Mouse (Mus musculus) lung, embryonic 15.5 days (tissue): ENCODE measurements around the gene Hpse2. TPM values are rescaled to one million over a fixed set of nuclear protein-coding genes. Genes with fewer than 3 reads are reported as not detected.
A peak's percentile ranks its signal among the peaks of the same experiment; 100 is the strongest.
"Not testable (repeated sequence)": the region's sequence is repeated elsewhere in the genome, so short reads cannot be mapped to it uniquely, and the experiment has no call there.

Experiments used
- ATAC-seq: fragments of 200-750 bp; cut with Nextera tagmentation; 2 replicates; pipeline ENCODE4 v1.8.0; 2017; ENCODE audit warnings: moderate number of reproducible peaks, borderline replicate concordance; ENCODE audit not compliant: low FRiP score, low TSS enrichment; ENCODE audit errors: extremely low read depth
- H3K27ac ChIP-seq: fragments of 300-500 bp; sonication (generic); 2 replicates; pipeline ENCODE4 v1.5.1; 2015; ENCODE audit warnings: moderate library complexity, mild to moderate bottlenecking, inconsistent platforms
- H3K27me3 ChIP-seq: fragments of 300-500 bp; sonication (generic); 2 replicates; pipeline ENCODE4 v1.6.1; 2015; ENCODE audit warnings: inconsistent platforms
- H3K36me3 ChIP-seq: fragments of 300-500 bp; sonication (generic); 2 replicates; pipeline ENCODE4 v1.6.1; 2015; ENCODE audit warnings: inconsistent platforms
- H3K4me1 ChIP-seq: fragments of 300-500 bp; sonication (generic); 2 replicates; pipeline ENCODE4 v1.6.1; 2015; ENCODE audit warnings: inconsistent platforms
- H3K4me2 ChIP-seq: fragments of 300-500 bp; sonication (generic); 2 replicates; pipeline ENCODE4 v1.6.1; 2015; ENCODE audit warnings: inconsistent platforms, mild to moderate bottlenecking, moderate library complexity
- H3K4me3 ChIP-seq: fragments of 300-500 bp; sonication (generic); 2 replicates; pipeline ENCODE4 v1.5.1; 2015; ENCODE audit warnings: mild to moderate bottlenecking, inconsistent platforms
- H3K9ac ChIP-seq: fragments of 300-500 bp; sonication (generic); 2 replicates; pipeline ENCODE4 v1.6.1; 2015; ENCODE audit warnings: inconsistent platforms
- H3K9me3 ChIP-seq: fragments of 300-500 bp; sonication (generic); 2 replicates; pipeline ENCODE4 v1.6.1; 2016; ENCODE audit warnings: inconsistent platforms
- WGBS: fragments of 180-500 bp; shearing (Covaris S2); methylation state at CpG from one replicate; pipeline ENCODE4 v1.1.7; 2015; 5-methylcytosine and 5-hydroxymethylcytosine counted together
- polyA plus RNA-seq: library from polyadenylated mRNA; unstranded; fragments of >200 nt; fragmentation: Nextera tagmentation; extraction: Ambion mirVana; gene quantifications from 2 replicates; pipeline ENCODE4 v1.2.1, GENCODE M21; 2015

Gene Hpse2
- polyA plus RNA-seq, 1 experiment from 2014 or later, result 8.2 TPM

GRCm38 (mm10) chr19:42794914-42795613 lies 593.1 kb downstream of the Hpse2 start:
- H3K9ac ChIP-seq, result peak overlapping the region; percentile 37
- ATAC-seq, result peak; percentile 77; the same call in 1 of the 2 replicates
- no peak overlapping the region for H3K27ac ChIP-seq

DNA sequence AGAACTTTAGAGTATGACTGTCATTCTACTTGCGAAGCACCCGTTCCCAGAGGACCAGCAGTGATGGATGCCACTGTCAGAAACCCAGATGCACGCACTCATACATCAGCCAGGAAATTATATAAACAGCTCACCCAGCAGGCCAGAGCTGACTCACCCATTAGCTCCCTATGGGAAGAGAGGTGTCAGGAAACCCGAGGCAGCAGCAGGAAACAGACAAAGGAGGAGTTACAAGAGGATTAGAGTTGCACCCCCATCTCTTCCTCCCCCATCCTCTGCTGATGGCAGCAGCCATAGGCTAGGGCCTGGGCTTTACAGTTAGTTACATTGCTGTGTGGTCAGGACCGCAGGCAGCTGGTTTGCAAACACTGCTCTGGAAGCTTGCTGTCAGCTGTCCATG lies 599.8 kb downstream of the Hpse2 start:
- Histone ChIP-seq H3K9ac (no peak overlapping the region), H3K9me3 (no peaks in the 10 kb centered on the region), H3K36me3 (no peaks in the 10 kb centered on the region), H3K4me2 (no peak overlapping the region), H3K27me3 (peaks cover 26% of the 10 kb centered on the region), H3K4me1 (peaks cover 10% of the 10 kb centered on the region), H3K4me3 (no peak overlapping the region), H3K27ac (0 out of 2 replicates have a peak overlapping the region, but pooled peaks have one; percentile 29)
- peak; percentile 81; the same call in 1 of the 2 replicates for ATAC-seq
- WGBS, result 14% methylated on average over 5 of the region's 5 CpGs

More at GRCm38 (mm10) chr19:42794914-42795613, 593.1 kb downstream of the Hpse2 start:
- Histone ChIP-seq H3K9me3 (no peaks in the 10 kb centered on the region), H3K27me3 (peaks cover 8% of the 10 kb centered on the region; the same call in 1 of the 2 replicates), H3K4me2 (peak overlapping the region; percentile 86), H3K4me1 (peaks cover 17% of the 10 kb centered on the region), H3K36me3 (no peaks in the 10 kb centered on the region), H3K4me3 (peak overlapping the region; percentile 38)
- WGBS, result 2% methylated on average over 31 of the region's 31 CpGs

DNA sequence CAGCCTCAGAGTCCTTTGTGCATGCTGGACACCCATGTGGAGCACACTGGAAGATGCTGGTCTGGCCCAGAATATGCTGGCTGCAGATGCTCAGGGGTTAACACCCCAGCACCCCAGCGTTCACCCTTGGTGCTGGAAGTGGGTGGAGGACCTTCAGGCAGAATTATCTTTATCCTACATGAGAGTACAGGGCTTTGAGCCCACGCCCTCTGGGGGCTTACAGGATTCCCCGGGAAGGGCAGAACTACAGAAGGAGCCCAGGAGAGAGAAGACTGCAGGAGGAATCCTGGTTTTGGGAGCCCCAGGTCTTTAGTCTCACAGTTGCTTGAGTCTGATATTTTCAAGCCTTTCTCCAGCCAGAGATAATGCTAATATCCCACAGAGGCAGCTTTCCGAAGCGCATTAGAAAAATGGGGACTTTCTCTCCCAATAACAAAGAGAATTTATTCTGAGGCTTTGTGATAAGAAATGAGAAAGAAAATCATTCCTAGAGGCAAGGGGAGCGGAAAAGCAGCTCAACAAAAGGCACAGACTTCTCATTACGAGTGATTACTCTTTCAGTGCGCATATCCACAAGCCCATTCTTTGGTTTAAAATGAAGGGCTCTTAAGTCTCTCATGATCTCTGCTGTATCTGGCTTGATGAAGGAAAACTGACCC lies 602.5 kb downstream of the Hpse2 start:
- Histone ChIP-seq H3K9me3 (no peaks in the 10 kb centered on the region), H3K4me2 (no peak overlapping the region), H3K4me1 (peaks cover 10% of the 10 kb centered on the region), H3K9ac (no peak overlapping the region), H3K36me3 (no peaks in the 10 kb centered on the region), H3K27ac (no peak overlapping the region), H3K27me3 (peaks cover 26% of the 10 kb centered on the region), H3K4me3 (no peak overlapping the region)
- ATAC-seq, result no peak
- 62% methylated on average over 8 of the region's 8 CpGs for WGBS

DNA sequence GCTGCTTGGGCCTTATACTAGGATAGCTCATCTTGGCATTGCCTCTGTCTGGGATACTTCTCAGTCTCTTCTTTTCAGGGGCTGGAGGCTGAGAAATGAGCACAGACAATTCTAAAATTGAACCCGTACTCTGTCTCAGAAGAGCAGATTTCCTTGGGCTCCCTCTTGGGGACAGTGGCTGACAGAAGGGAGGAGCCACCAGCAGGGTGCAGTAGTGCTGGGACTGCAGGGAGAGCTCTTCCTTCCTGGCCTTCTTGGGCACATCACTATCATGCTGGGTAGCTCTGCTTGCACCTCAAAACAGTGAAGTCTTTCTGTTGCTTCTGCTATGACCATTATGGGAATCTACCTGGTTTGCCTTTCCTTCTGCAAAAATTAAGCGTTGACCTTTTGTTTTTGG lies 603.0 kb downstream of the Hpse2 start:
- H3K4me2 ChIP-seq, result no peak overlapping the region
- H3K4me1 ChIP-seq, result peaks cover 10% of the 10 kb centered on the region
- H3K4me3 ChIP-seq, result no peak overlapping the region
- 38% methylated on average over 2 of the region's 2 CpGs for WGBS
- H3K27me3 ChIP-seq, result peaks cover 26% of the 10 kb centered on the region
- no peak for ATAC-seq
- no peak overlapping the region for H3K9ac ChIP-seq
- H3K9me3 ChIP-seq, result no peaks in the 10 kb centered on the region
- no peak overlapping the region for H3K27ac ChIP-seq
- no peaks in the 10 kb centered on the region for H3K36me3 ChIP-seq

- 49% methylated on average over 7 of the region's 7 CpGs for WGBS
- not testable (repeated sequence) for H3K4me1 ChIP-seq, H3K27me3 ChIP-seq
Observed at GRCm38 (mm10) chr19:42780156-42780538, 608.0 kb downstream of the Hpse2 start.

GRCm38 (mm10) chr19:42779531-42780155 lies 608.5 kb downstream of the Hpse2 start, which contains the start of gene Hps1:
Gene Hps1 (minus strand): TSS chr19:42779978.
- Histone ChIP-seq H3K36me3 (no peaks in the 10 kb centered on the region), H3K27ac (peak within 1 kb of the TSS; percentile 88), H3K4me2 (peak within 1 kb of the TSS; percentile 82), H3K9me3 (no peaks in the 10 kb centered on the region), H3K4me3 (peak within 1 kb of the TSS; percentile 76), H3K9ac (peak within 1 kb of the TSS; percentile 67), H3K27me3 (no peaks in the 10 kb centered on the region), H3K4me1 (peaks cover 9% of the 10 kb centered on the region)
- peak; percentile 98 for ATAC-seq
- under 1% methylated on average over 43 of the region's 43 CpGs for WGBS

More at GRCm38 (mm10) chr19:42780156-42780538, 608.0 kb downstream of the Hpse2 start:
- H3K4me2 ChIP-seq, result peak overlapping the region; percentile 82
- peak overlapping the region; percentile 76 for H3K4me3 ChIP-seq
- H3K9me3 ChIP-seq, ATAC-seq, H3K36me3 ChIP-seq: not testable (repeated sequence)
- peak overlapping the region; percentile 67 for H3K9ac ChIP-seq
- H3K27ac ChIP-seq, result peak overlapping the region; percentile 88

GRCm38 (mm10) chr19:42777801-42778200 lies 610.4 kb downstream of the Hpse2 start:
- H3K9ac ChIP-seq, result no peak overlapping the region
- 63% methylated on average over 5 of the region's 5 CpGs for WGBS
- no peaks in the 10 kb centered on the region for H3K9me3 ChIP-seq
- no peaks in the 10 kb centered on the region for H3K27me3 ChIP-seq
- H3K4me2 ChIP-seq, result no peak overlapping the region
- H3K4me1 ChIP-seq, result peaks cover 9% of the 10 kb centered on the region
- H3K4me3 ChIP-seq, result no peak overlapping the region
- no peak for ATAC-seq
- H3K27ac ChIP-seq, result no peak overlapping the region
- no peaks in the 10 kb centered on the region for H3K36me3 ChIP-seq

- Histone ChIP-seq H3K27ac (no peak overlapping the region), H3K4me1 (peaks cover 9% of the 10 kb centered on the region), H3K9ac (no peak overlapping the region), H3K4me2 (no peak overlapping the region), H3K4me3 (no peak overlapping the region), H3K36me3 (no peaks in the 10 kb centered on the region), H3K9me3 (no peaks in the 10 kb centered on the region), H3K27me3 (no peaks in the 10 kb centered on the region)
- WGBS, result 100% methylated on average over 1 of the region's 1 CpGs
- ATAC-seq, result no peak
Observed at GRCm38 (mm10) chr19:42776813-42777212, 611.3 kb downstream of the Hpse2 start.

- WGBS, result 83% methylated on average over 23 of the region's 23 CpGs
- no peak overlapping the region for H3K4me2 ChIP-seq
Observed at GRCm38 (mm10) chr19:42770141-42770872, 617.8 kb downstream of the Hpse2 start.

GRCm38 (mm10) chr19:42769648-42770047 lies 618.5 kb downstream of the Hpse2 start:
- Histone ChIP-seq H3K27me3 (no peaks in the 10 kb centered on the region), H3K9me3 (no peaks in the 10 kb centered on the region), H3K27ac (no peak overlapping the region), H3K4me3 (no peak overlapping the region), H3K9ac (no peak overlapping the region), H3K4me1 (no peaks in the 10 kb centered on the region), H3K36me3 (no peaks in the 10 kb centered on the region), H3K4me2 (no peak overlapping the region)
- 84% methylated on average over 10 of the region's 10 CpGs for WGBS
- ATAC-seq, result no peak

More at GRCm38 (mm10) chr19:42770141-42770872, 617.8 kb downstream of the Hpse2 start:
- no peaks in the 10 kb centered on the region for H3K36me3 ChIP-seq
- ATAC-seq, result no peak
- H3K27ac ChIP-seq, result no peak overlapping the region
- H3K4me3 ChIP-seq, result no peak overlapping the region
- no peaks in the 10 kb centered on the region for H3K4me1 ChIP-seq
- H3K9me3 ChIP-seq, result no peaks in the 10 kb centered on the region
- H3K9ac ChIP-seq, result no peak overlapping the region
- H3K27me3 ChIP-seq, result no peaks in the 10 kb centered on the region

DNA sequence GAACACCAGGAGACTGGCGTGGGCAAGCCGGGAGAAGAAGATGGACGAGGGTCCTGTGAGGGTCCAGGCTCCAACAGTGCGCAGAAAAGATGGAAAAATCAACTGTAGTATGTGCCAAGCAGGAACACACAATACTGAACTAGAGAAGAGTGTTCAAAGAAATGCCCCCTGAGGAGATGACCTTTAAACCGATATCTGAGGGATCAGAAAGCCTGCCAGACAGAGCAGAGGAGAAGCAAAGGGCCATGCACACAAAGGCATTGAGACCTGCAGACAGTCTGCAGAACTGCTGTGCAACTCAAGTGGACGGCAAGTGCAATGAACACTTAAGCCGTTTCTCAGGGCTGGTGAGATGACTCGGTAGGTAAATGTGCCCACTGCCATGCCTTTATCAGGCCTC lies 620.8 kb downstream of the Hpse2 start:
- Histone ChIP-seq H3K36me3 (no peaks in the 10 kb centered on the region), H3K27me3 (no peaks in the 10 kb centered on the region), H3K9ac (no peak overlapping the region), H3K4me3 (no peak overlapping the region), H3K4me1 (no peaks in the 10 kb centered on the region), H3K9me3 (no peaks in the 10 kb centered on the region), H3K4me2 (no peak overlapping the region), H3K27ac (no peak overlapping the region)
- WGBS, result 61% methylated on average over 8 of the region's 8 CpGs
- no peak for ATAC-seq
